Mouse (Mus musculus): ENCODE data around the gene Ppp1r35. TPM values are rescaled to one million over a fixed set of nuclear protein-coding genes. Genes with fewer than 3 reads are reported as not detected.
A peak's percentile ranks its signal among the peaks of the same experiment; 100 is the strongest.

The Ppp1r35 gene
- 10 to 100 TPM; 13.9 to 14.0 TPM for total RNA-seq (2021)
- long read RNA-seq, experiment 1, transcript Ppp1r35-201 (4 exons, 956 nt), result major isoform, 13 of 22 reads
- long read RNA-seq, experiment 1, partial matches to known transcripts, result 4 of 22 reads
- long read RNA-seq, experiment 1, other reads (novel, unspliced or antisense), result 5 of 22 reads
- long read RNA-seq, experiment 2, partial matches to known transcripts, result 3 of 6 reads
- long read RNA-seq, experiment 2, other reads (novel, unspliced or antisense), result 2 of 6 reads

- intact Hi-C loops (cut with DNase I), result no loop called here
- DNase-seq, result peak; percentile 96 to 98
Observed at GRCm38 (mm10) chr5:137778635-137779034, at the start of gene Ppp1r35. Ppp1r35 (plus strand) TSS chr5:137778849.

GRCm38 (mm10) chr5:137733638-137734288 lies 44.9 kb upstream of the Ppp1r35 start:
- intact Hi-C loops (cut with DNase I), result no loop called here
- DNase-seq, result no peak

- no peak for DNase-seq
- intact Hi-C loops (cut with DNase I), result no loop called here
Observed at GRCm38 (mm10) chr5:137734289-137735061, 44.2 kb upstream of the Ppp1r35 start.

GRCm38 (mm10) chr5:137737400-137737940 lies 41.2 kb upstream of the Ppp1r35 start:
- intact Hi-C loops (cut with DNase I), result no loop called here

GRCm38 (mm10) chr5:137738516-137738915 lies 40.1 kb upstream of the Ppp1r35 start:
- intact Hi-C loops (cut with DNase I), result no loop called here
- DNase-seq, result no peak

More at GRCm38 (mm10) chr5:137737400-137737940, 41.2 kb upstream of the Ppp1r35 start:
- no peak for DNase-seq

GRCm38 (mm10) chr5:137739471-137739870 lies 39.2 kb upstream of the Ppp1r35 start:
- intact Hi-C loops (cut with DNase I), result no loop called here
- DNase-seq, result no peak

GRCm38 (mm10) chr5:137740506-137740905 lies 38.1 kb upstream of the Ppp1r35 start:
- intact Hi-C loops (cut with DNase I), result loop anchor here (5.0 kb wide), 1 partner anchor 83 kb away; no protein-coding TSS in a partner anchor
- DNase-seq, result no peak

GRCm38 (mm10) chr5:137741023-137741931 lies 37.4 kb upstream of the Ppp1r35 start, which contains the start of gene Nyap1:
Nyap1 (minus strand) TSS chr5:137741607.
- DNase-seq, result peak; percentile 83 to 85
- intact Hi-C loops (cut with DNase I), result loop anchor here (5.0 kb wide), 1 partner anchor 84 kb away; no protein-coding TSS in a partner anchor

GRCm38 (mm10) chr5:137742048-137742447 lies 36.6 kb upstream of the Ppp1r35 start:
- DNase-seq, result no peak
- intact Hi-C loops (cut with DNase I), result loop anchor here (5.0 kb wide), 1 partner anchor 85 kb away; no protein-coding TSS in a partner anchor

- intact Hi-C loops (cut with DNase I), result loop anchor here (5.0 kb wide), 1 partner anchor 86 kb away; no protein-coding TSS in a partner anchor
- no peak for DNase-seq
Observed at GRCm38 (mm10) chr5:137742836-137743235, 35.8 kb upstream of the Ppp1r35 start.

- DNase-seq, result no peak
- intact Hi-C loops (cut with DNase I), result loop anchor here (5.0 kb wide), 1 partner anchor 87 kb away; no protein-coding TSS in a partner anchor
Observed at GRCm38 (mm10) chr5:137744197-137744596, 34.5 kb upstream of the Ppp1r35 start.

- DNase-seq, result peak; percentile 95 to 96
- intact Hi-C loops (cut with DNase I), result loop anchor here (2.0 to 5.0 kb wide), 2 partner anchors 61 to 213 kb away; partner anchors contain the start of genes Agfg2, Epo and Gnb2
Observed at GRCm38 (mm10) chr5:137745214-137746171, 33.2 kb upstream of the Ppp1r35 start, which contains the start of gene Tsc22d4. Tsc22d4 (plus strand) TSS chr5:137745730.

GRCm38 (mm10) chr5:137746282-137746850 lies 32.3 kb upstream of the Ppp1r35 start:
- DNase-seq, result peak; percentile 81
- intact Hi-C loops (cut with DNase I), result loop anchor here (2.0 to 5.0 kb wide), 2 partner anchors 62 to 214 kb away; partner anchors contain the start of genes Agfg2, Epo and Gnb2

GRCm38 (mm10) chr5:137746851-137747325 lies 31.8 kb upstream of the Ppp1r35 start:
- DNase-seq, result peak in 1 of 2 experiments; percentile 50
- intact Hi-C loops (cut with DNase I), result loop anchor here (2.0 to 5.0 kb wide), 2 partner anchors 62 to 215 kb away; partner anchors contain the start of genes Agfg2, Epo and Gnb2

GRCm38 (mm10) chr5:137747326-137747961 lies 31.2 kb upstream of the Ppp1r35 start:
- peak; percentile 62 to 64 for DNase-seq
- intact Hi-C loops (cut with DNase I), result loop anchor here (2.0 to 5.0 kb wide), 2 partner anchors 63 to 215 kb away; partner anchors contain the start of genes Agfg2, Epo and Gnb2

- intact Hi-C loops (cut with DNase I), result loop anchor here (5.0 kb wide), 1 partner anchor 216 kb away; the partner anchor contains the start of genes Epo and Gnb2
- peak in 1 of 2 experiments; percentile 61 for DNase-seq
Observed at GRCm38 (mm10) chr5:137748130-137748770, 30.4 kb upstream of the Ppp1r35 start.

Data from heart, postnatal 14 days (tissue).